Mouse (Mus musculus) adrenal gland, adult (tissue): ENCODE measurements around the gene Vmn1r64.
"Not testable (repeated sequence)": the region's sequence is repeated elsewhere in the genome, so short reads cannot be mapped to it uniquely, and the experiment has no call there.

Source experiments
- DNase-seq, 2 experiments: peaks; one replicate each; pipeline ENCODE4 v3.0.0; 2022 to 2023; ENCODE audit warnings: low spot score in 1 of 2; ENCODE audit not compliant: inconsistent age in 2 of 2

Gene Vmn1r64

GRCm38 (mm10) chr7:5884442-5884841 is at the start of gene Vmn1r64:
Vmn1r64 (minus strand) TSS chr7:5884542.
- DNase-seq, result no peak

GRCm38 (mm10) chr7:5899238-5899637 is 14.9 kb upstream of the Vmn1r64 start:
- no peak for DNase-seq

GRCm38 (mm10) chr7:5897245-5897644 is 12.9 kb upstream of the Vmn1r64 start:
- DNase-seq, result not testable (repeated sequence)
